Mouse (Mus musculus): ENCODE measurements around the gene Dennd2c.

The Dennd2c gene

GRCm38 (mm10) chr3:103123636-103124035 is 21.2 kb downstream of the Dennd2c start:
- DNase-seq, result no peak

GRCm38 (mm10) chr3:103126138-103126537 is 23.7 kb downstream of the Dennd2c start:
- no peak for DNase-seq

DNA sequence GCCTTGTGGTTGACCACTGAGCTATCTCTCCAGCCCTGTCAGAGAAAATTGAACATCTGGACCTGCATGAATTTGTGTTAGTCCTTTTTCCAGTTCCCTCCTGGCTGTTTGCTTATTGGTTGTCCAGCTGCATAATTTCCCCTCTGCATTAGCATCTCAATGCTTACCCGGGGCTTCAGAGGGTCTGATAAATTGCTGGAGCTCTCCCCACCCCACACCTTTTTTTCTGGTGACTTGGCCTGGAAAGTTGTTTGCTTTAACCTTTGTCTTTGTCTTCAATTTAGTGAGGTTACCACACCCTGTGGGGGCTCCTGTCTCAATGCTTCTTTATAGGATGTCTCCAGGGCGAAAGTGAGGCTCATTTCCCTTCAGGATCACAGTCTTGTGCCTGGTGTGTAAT is 24.8 kb downstream of the Dennd2c start:
- DNase-seq, result no peak

GRCm38 (mm10) chr3:103127721-103128120 is 25.3 kb downstream of the Dennd2c start:
- DNase-seq, result no peak

- DNase-seq, result no peak
These were observed 25.8 kb downstream of the Dennd2c start for GRCm38 (mm10) chr3:103128251-103128650.

- no peak for DNase-seq
These were observed 27.2 kb downstream of the Dennd2c start for GRCm38 (mm10) chr3:103129367-103130159.

GRCm38 (mm10) chr3:103130236-103130751 is 27.9 kb downstream of the Dennd2c start:
- DNase-seq, result peak; percentile 19

DNA sequence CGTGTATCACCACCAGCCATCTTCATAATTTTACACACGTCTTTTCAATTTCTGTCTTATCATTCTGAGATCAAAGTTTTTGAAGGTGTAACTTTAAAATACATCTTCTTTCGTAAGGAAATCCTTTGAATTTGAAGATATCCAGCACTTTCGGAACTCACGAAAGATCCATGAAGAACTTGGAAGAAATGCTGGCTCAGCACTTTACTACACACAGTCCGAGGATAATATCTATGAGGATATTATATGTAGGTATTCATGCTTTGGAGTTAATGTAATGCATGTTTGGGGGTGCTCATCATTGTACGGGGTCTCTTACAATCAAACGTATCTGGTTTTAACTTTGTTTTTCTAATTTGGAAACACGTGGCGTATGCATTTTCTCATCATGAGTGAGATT is 30.7 kb downstream of the Dennd2c start:
- DNase-seq, result no peak

- DNase-seq, result no peak
These were observed 34.1 kb downstream of the Dennd2c start for GRCm38 (mm10) chr3:103136414-103137077.

- DNase-seq, result peak; percentile 48
These were observed 36.6 kb downstream of the Dennd2c start for GRCm38 (mm10) chr3:103139047-103139446.

GRCm38 (mm10) chr3:103140095-103140838 is 37.9 kb downstream of the Dennd2c start:
- DNase-seq, result peak; percentile 28

DNA sequence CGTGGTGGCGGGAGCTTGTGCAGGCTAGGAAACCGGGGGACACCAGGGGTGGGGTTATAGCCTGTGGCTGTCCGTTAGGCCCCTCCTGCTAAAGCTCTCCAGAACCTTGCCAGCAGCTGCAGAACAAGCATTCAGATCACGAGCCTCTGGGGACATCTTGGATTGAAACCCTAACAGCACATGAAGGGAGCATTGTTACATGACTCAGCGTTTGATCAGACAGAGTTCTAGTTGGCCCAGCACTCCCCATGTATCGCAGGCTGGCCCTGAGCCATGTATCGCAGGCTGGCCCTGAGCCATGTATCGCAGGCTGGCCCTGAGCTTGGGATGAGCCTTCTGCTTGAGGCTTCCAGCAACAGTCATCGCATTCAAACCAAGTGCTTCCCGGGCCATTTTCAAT is 38.9 kb downstream of the Dennd2c start:
- DNase-seq, result peak; percentile 17

- DNase-seq, result no peak
These were observed 40.0 kb downstream of the Dennd2c start for GRCm38 (mm10) chr3:103142366-103142765.

DNA sequence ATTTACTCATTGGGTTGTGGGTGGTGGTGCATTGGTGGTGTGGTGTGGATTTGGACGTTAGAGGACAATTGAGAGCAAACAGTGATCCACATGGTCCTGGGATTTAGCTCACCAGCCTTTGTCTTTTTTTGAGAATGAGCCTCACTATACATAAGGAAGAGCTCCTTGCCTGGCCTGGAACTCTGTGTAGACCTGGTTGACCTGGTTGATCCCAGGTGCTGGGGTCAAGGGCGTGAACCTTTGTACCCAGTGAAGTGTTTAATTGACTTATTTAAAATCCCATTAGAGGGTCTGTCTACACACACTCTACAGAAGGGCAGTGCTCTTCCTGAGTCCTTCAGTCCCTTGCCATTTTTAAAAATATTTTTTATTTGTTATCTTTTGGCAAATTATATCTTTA is 42.9 kb downstream of the Dennd2c start:
- no peak for DNase-seq

GRCm38 (mm10) chr3:103145791-103146190 is 43.4 kb downstream of the Dennd2c start:
- no peak for DNase-seq

DNA sequence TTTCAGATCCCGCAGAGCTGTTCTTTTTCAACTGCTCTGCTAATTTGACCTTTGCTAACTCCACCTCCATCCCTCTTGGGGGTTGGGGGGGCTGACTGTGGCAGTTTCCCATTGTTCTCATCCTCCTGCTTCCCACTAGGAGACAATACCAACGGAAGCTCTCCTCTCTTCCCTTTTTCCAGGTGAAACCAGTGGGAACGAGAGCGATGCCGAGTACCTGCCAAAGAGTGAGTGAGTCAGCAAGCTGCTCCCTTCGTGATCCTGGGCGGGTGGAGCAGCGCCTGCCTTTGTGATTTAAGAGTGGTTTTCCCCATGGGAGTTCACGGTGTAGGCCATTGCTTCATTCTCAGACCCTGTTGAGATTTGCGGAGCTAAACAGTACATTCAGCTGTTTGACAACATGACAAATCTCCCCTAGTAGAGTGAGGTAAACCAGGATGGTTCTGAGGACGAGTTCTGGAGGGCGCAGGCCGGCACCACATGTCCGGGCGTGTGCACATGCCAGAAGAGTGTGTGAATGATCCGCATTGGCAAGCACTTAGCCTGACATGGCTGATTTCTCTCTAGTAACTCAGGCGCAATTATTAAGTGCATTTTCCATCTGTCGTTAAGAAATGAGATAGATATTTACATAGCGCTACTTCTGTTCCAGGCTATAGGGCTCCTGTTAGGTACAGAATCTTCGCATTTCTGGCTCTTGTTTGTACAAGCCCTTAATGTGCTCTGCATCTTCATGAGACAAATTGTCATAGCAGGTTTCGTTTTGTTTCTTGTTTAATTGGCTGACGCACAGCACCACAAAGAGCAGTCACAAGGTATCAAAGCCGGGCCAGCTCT is 44.1 kb downstream of the Dennd2c start:
- no peak for DNase-seq

- DNase-seq, result no peak
These were observed 45.4 kb downstream of the Dennd2c start for GRCm38 (mm10) chr3:103147775-103148174.

DNA sequence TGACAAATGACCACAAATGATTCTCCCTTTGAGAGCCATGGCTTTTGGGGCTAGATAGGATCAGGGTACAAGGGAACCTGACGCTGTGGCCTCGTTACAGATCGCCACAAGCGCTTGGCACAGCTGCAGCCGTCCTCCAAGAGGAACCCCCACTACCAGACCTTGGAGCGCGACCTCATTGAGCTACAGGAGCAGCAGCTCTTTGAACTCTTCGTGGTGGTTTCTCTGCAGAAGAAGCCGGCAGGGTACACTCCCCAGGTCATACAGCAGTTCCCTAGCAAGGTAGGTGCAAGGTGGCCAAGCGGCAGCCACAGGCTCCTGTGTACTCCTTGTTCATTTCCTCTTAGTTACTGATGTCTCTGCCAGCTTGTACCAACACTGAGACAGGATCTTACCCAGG is 46.5 kb downstream of the Dennd2c start:
- no peak for DNase-seq

DNA sequence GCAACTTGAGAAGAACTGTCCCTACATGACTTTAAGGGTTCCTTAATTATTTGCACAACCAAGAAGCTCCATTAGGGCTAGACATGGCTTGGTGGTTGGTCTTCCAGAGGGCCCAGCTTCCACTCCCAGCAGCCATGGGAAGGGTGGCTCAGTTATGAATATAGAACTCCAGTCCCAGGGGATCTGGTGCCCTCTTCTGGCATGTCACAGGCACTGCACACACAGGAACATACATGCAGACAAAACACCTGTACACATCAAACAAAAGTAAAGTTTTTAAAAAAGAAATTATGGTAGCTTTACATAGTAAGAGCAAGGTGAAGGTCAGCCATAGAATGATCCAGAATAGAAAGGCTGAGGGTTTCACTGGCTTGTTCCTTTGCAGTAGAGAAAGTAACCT is 51.4 kb downstream of the Dennd2c start:
- DNase-seq, result no peak

DNA sequence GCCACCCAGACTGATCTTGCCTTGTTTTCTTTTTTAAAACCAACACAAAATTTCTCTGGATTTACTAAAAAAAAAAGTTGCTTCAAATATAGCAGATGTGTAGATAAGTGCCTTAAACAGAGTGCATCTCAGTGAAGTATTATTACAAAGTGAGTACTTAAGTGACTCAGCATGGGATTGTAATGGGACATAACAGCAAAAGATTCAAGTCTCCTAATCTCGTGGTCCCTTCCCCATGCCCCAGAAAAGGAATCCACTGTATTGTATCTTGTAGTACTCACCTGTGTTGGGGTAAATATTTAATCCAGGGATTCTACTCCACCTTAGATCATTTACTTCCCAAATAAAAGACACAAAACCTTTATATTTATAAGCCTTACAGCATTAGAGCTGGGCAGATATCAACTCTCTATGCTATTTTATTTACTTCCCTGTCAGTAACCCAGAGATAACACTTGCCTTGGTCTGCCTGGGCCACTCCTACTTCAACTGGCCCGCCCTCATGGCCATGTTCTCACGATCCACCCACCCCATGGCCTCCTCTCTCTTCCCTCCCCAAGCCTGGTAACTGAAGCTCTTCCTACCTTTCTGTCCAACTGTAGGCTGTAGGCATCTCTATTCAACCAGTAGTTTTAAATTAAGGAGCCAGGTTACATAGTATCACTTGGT is 57.0 kb downstream of the Dennd2c start:
- no peak for DNase-seq

GRCm38 (mm10) chr3:103169771-103170170 is 67.4 kb downstream of the Dennd2c start:
- peak; percentile 88 for DNase-seq

Measured in lung, postnatal 14 days (tissue).